Mouse (Mus musculus): ENCODE results near the gene Uap1. TPM values are rescaled to one million over a fixed set of nuclear protein-coding genes. Genes with fewer than 3 reads are reported as not detected.

The Uap1 gene
- polyA plus RNA-seq (2017; shearing (Covaris generic)), result 11.6 TPM

GRCm38 (mm10) chr1:170174814-170175332 is at the start of gene Uap1:
Uap1 (minus strand) TSS chr1:170174957.

GRCm38 (mm10) chr1:170214757-170215522 is 40.2 kb upstream of the Uap1 start, which contains the start of gene Uhmk1:
Uhmk1 (minus strand) TSS chr1:170215397.

GRCm38 (mm10) chr1:170110516-170111332 is 64.0 kb downstream of the Uap1 start, which contains the start of gene Ddr2:
Ddr2 (minus strand) TSS chr1:170110762.

Other genes starting within 250 kb of the Uap1 start
- not detected for gene Ccdc190, start 246.3 kb downstream of the Uap1 start, polyA plus RNA-seq (2017; shearing (Covaris generic))
- 11.5 TPM for gene Hsd17b7, start 205.7 kb downstream of the Uap1 start, polyA plus RNA-seq (2017; shearing (Covaris generic))
- gene Ddr2, start 64.2 kb downstream of the Uap1 start, polyA plus RNA-seq (2017; shearing (Covaris generic)), result not detected
- gene Uhmk1, start 40.4 kb upstream of the Uap1 start, polyA plus RNA-seq (2017; shearing (Covaris generic)), result 5.7 TPM
- gene Sh2d1b2, start 57.8 kb upstream of the Uap1 start, polyA plus RNA-seq (2017; shearing (Covaris generic)), result not detected
- not detected for gene Sh2d1b1, start 102.4 kb upstream of the Uap1 start, polyA plus RNA-seq (2017; shearing (Covaris generic))
- not detected for gene Gm7694, start 131.4 kb upstream of the Uap1 start, polyA plus RNA-seq (2017; shearing (Covaris generic))
- not detected for gene Spata46, start 133.8 kb upstream of the Uap1 start, polyA plus RNA-seq (2017; shearing (Covaris generic))

All from CD4-positive, CD25-positive, alpha-beta regulatory T cell, adult 9 weeks (primary cell).